Mouse (Mus musculus) bone marrow macrophage, adult 2 months (primary cell): ENCODE measurements around the gene Ccdc97.

Source experiments
- CTCF ChIP-seq: IDR thresholded peaks from 2 replicates; pipeline ENCODE4 v1.5.1; 2012; ENCODE audit warnings: low read depth, mild to moderate bottlenecking, low read length, moderate library complexity
- POLR2A ChIP-seq: IDR thresholded peaks from 2 replicates; pipeline ENCODE4 v1.6.1; 2012; ENCODE audit warnings: mild to moderate bottlenecking, low read depth, low read length, borderline replicate concordance

- TF ChIP-seq CTCF: no peak
- no peak for TF ChIP-seq POLR2A
These were observed 42.7 kb downstream of the Ccdc97 start for GRCm38 (mm10) chr7:25676085-25676781.
